Mouse (Mus musculus): ENCODE data around the gene Ms4a4c.
"Not testable (repeated sequence)": the region's sequence is repeated elsewhere in the genome, so short reads cannot be mapped to it uniquely, and the experiment has no call there.

The Ms4a4c gene

GRCm38 (mm10) chr19:11466471-11466870 lies 61.9 kb downstream of the Ms4a4c start:
- no peak for DNase-seq

- DNase-seq, result not testable (repeated sequence)
Measured at GRCm38 (mm10) chr19:11468361-11468760, 63.8 kb downstream of the Ms4a4c start.

GRCm38 (mm10) chr19:11469215-11469614 lies 64.6 kb downstream of the Ms4a4c start, which contains the start of gene Ms4a6c:
TSS of gene Ms4a6c (plus strand) at chr19:11469366.
- DNase-seq, result not testable (repeated sequence)

Data from embryo, embryonic 11 days (tissue).